ENCODE assay signal across 28 mouse cellular contexts in genomic region chr11:75557142-75557541, GRCm38 (mm10). TPM values are rescaled to one million over a fixed set of nuclear protein-coding genes. Genes with fewer than 3 reads are reported as not detected.
DNase-seq lines count a peak whose midpoint lies in the region; ATAC-seq lines count a peak whose summit lies in the region.
"Had no signal": no experiment of that assay in that cellular context is flagged by ENCODE, and none has a peak within 500 bp of the region (broad histone marks: within the 10 kb centered on the region; RNA-seq: fewer than 3 reads in every experiment).

No protein-coding gene starts in this region.

- H3K4me3 ChIP-seq in hindbrain, embryonic 10.5 days, result no peak overlapping the region
- no peak overlapping the region for H3K4me3 ChIP-seq in hindbrain, embryonic 13.5 days
- H3K4me3 ChIP-seq in embryonic facial prominence, embryonic 10.5 days, result no peak overlapping the region
- H3K4me3 ChIP-seq: embryonic facial prominence, embryonic 12.5 days; forebrain, embryonic 15.5 days; heart, embryonic 15.5 days; hindbrain, embryonic 15.5 days; layer of hippocampus, adult 2 months; limb, embryonic 13.5 days; lung, embryonic 15.5 days; myocyte; neural tube, embryonic 12.5 days had no signal

- WGBS in hindbrain, embryonic 10.5 days, result 63% methylated on average over 6 of the region's 6 CpGs
- 67% methylated on average over 6 of the region's 6 CpGs for WGBS in hindbrain, embryonic 13.5 days
- WGBS in embryonic facial prominence, embryonic 10.5 days, result 52% methylated on average over 6 of the region's 6 CpGs

- peak; percentile 4 to 6 for DNase-seq in cerebellum, adult 18-20 months
- no peak for DNase-seq in cerebellum, postnatal 25 days
- DNase-seq in hindbrain, embryonic 10.5 days (ENCODE audit: low spot score), result no peak
- peak; percentile 47 for DNase-seq in retina, postnatal 1 day
- no peak for DNase-seq in retina, embryonic 14.5 days (ENCODE audit: low spot score)
- DNase-seq in embryonic facial prominence, embryonic 10.5 days (ENCODE audit: low spot score), result no peak
- DNase-seq in urinary bladder, postnatal 25 days (ENCODE audit: low spot score), result no peak
- DNase-seq: adrenal gland, adult 8-10 months; cerebellum, adult 8-10 months; cerebellum, postnatal 36 days; heart, postnatal 36 days; kidney, adult 8-10 months; right cerebral cortex, postnatal 14 days; thymus, adult 18-20 months had no signal

- peak overlapping the region; percentile 75 for H3K27ac ChIP-seq in hindbrain, embryonic 10.5 days
- no peak overlapping the region for H3K27ac ChIP-seq in hindbrain, embryonic 13.5 days
- peak overlapping the region; percentile 71; the same call in 1 of the 2 replicates for H3K27ac ChIP-seq in embryonic facial prominence, embryonic 10.5 days (replicated peaks)
- H3K27ac ChIP-seq: embryonic facial prominence, embryonic 12.5 days; forebrain, embryonic 15.5 days; heart, embryonic 15.5 days; hindbrain, embryonic 15.5 days; layer of hippocampus, adult 2 months; limb, embryonic 13.5 days; lung, embryonic 15.5 days; neural tube, embryonic 12.5 days had no signal

- peaks cover 9% of the 10 kb centered on the region; the same call in 1 of the 2 replicates for H3K36me3 ChIP-seq in hindbrain, embryonic 10.5 days
- peaks cover 50% of the 10 kb centered on the region for H3K36me3 ChIP-seq in hindbrain, embryonic 13.5 days
- peaks cover 7% of the 10 kb centered on the region; the same call in 1 of the 2 replicates for H3K36me3 ChIP-seq in embryonic facial prominence, embryonic 10.5 days (replicated peaks)
- H3K36me3 ChIP-seq: embryonic facial prominence, embryonic 12.5 days; heart, embryonic 15.5 days; limb, embryonic 13.5 days; lung, embryonic 15.5 days had no signal

- H3K4me1 ChIP-seq in hindbrain, embryonic 10.5 days (replicated peaks), result peaks cover 20% of the 10 kb centered on the region
- peaks cover 8% of the 10 kb centered on the region for H3K4me1 ChIP-seq in hindbrain, embryonic 13.5 days (replicated peaks)
- H3K4me1 ChIP-seq in embryonic facial prominence, embryonic 10.5 days, result peaks cover 25% of the 10 kb centered on the region

- H3K27me3 ChIP-seq in hindbrain, embryonic 10.5 days (ENCODE audit: insufficient read depth, poor library complexity, severe bottlenecking), result no peaks in the 10 kb centered on the region
- H3K27me3 ChIP-seq in hindbrain, embryonic 13.5 days, result no peaks in the 10 kb centered on the region
- no peaks in the 10 kb centered on the region for H3K27me3 ChIP-seq in embryonic facial prominence, embryonic 10.5 days (replicated peaks; ENCODE audit: low read depth, poor library complexity, severe bottlenecking)
- H3K27me3 ChIP-seq: CH12.LX; embryonic facial prominence, embryonic 12.5 days; forebrain, embryonic 15.5 days; hindbrain, embryonic 15.5 days; limb, embryonic 13.5 days; lung, embryonic 15.5 days; neural tube, embryonic 12.5 days had no signal

- H3K9ac ChIP-seq in hindbrain, embryonic 13.5 days, result no peak overlapping the region
- H3K9ac ChIP-seq: embryonic facial prominence, embryonic 12.5 days; forebrain, embryonic 15.5 days; heart, embryonic 15.5 days; hindbrain, embryonic 15.5 days; limb, embryonic 13.5 days; lung, embryonic 15.5 days; neural tube, embryonic 12.5 days had no signal

- no peak for ATAC-seq in hindbrain, embryonic 13.5 days (ENCODE audit: low FRiP score)
- ATAC-seq: forebrain, embryonic 15.5 days; inflammation-experienced regulatory T-cells, adult 6 months had no signal

- H3K9me3 ChIP-seq in hindbrain, embryonic 10.5 days, result 0 out of 2 replicates have a peak, but pooled peaks cover 2% of the 10 kb centered on the region
- H3K9me3 ChIP-seq in hindbrain, embryonic 13.5 days, result no peaks in the 10 kb centered on the region
- H3K9me3 ChIP-seq in embryonic facial prominence, embryonic 10.5 days, result 0 out of 2 replicates have a peak, but pooled peaks cover 5% of the 10 kb centered on the region
- H3K9me3 ChIP-seq: embryonic facial prominence, embryonic 12.5 days; forebrain, embryonic 15.5 days; heart, embryonic 15.5 days; hindbrain, embryonic 15.5 days; lung, embryonic 15.5 days; neural tube, embryonic 12.5 days had no signal

- H3K4me2 ChIP-seq in hindbrain, embryonic 13.5 days, result no peak overlapping the region
- H3K4me2 ChIP-seq: embryonic facial prominence, embryonic 12.5 days; forebrain, embryonic 15.5 days; heart, embryonic 15.5 days; hindbrain, embryonic 15.5 days; limb, embryonic 13.5 days; liver, embryonic 11.5 days; lung, embryonic 15.5 days; midbrain, embryonic 11.5 days; neural tube, embryonic 12.5 days had no signal

RNA-seq across cellular contexts. Expression of gene Slc43a2, which starts 25.6 kb away (rescaled TPM):
- 5.2 and 7.1 TPM in 2 replicates for polyA plus RNA-seq in hindbrain, embryonic 10.5 days (2016; fragmentation: Nextera tagmentation; extraction: Ambion mirVana)
- polyA plus RNA-seq in hindbrain, embryonic 13.5 days (2015; fragmentation: Nextera tagmentation; extraction: Ambion mirVana), result 19.7 and 21.0 TPM in 2 replicates
- 5.1 and 5.6 TPM in 2 replicates for polyA plus RNA-seq in embryonic facial prominence, embryonic 10.5 days (2016; fragmentation: Nextera tagmentation; extraction: Ambion mirVana)

RNA-seq across cellular contexts. Expression of gene Pitpna, which starts 30.8 kb away (rescaled TPM):
- polyA plus RNA-seq in hindbrain, embryonic 10.5 days (2016; fragmentation: Nextera tagmentation; extraction: Ambion mirVana), result 68.8 and 80.6 TPM in 2 replicates
- polyA plus RNA-seq in hindbrain, embryonic 13.5 days (2015; fragmentation: Nextera tagmentation; extraction: Ambion mirVana), result 94.8 and 101 TPM in 2 replicates
- 61.5 TPM in 2 replicates for polyA plus RNA-seq in embryonic facial prominence, embryonic 10.5 days (2016; fragmentation: Nextera tagmentation; extraction: Ambion mirVana)

RNA-seq across cellular contexts. Expression of gene Scarf1, which starts 43.8 kb away (rescaled TPM):
- 4.9 and 6.4 TPM in 2 replicates for polyA plus RNA-seq in hindbrain, embryonic 10.5 days (2016; fragmentation: Nextera tagmentation; extraction: Ambion mirVana)
- polyA plus RNA-seq in hindbrain, embryonic 13.5 days (2015; fragmentation: Nextera tagmentation; extraction: Ambion mirVana), result 4.6 and 4.8 TPM in 2 replicates
- 4.8 and 5.1 TPM in 2 replicates for polyA plus RNA-seq in embryonic facial prominence, embryonic 10.5 days (2016; fragmentation: Nextera tagmentation; extraction: Ambion mirVana)

RNA-seq across cellular contexts. Expression of gene Rilp, which starts 47.2 kb away (rescaled TPM):
- polyA plus RNA-seq in hindbrain, embryonic 10.5 days (2016; fragmentation: Nextera tagmentation; extraction: Ambion mirVana), result 0.35 and 0.65 TPM in 2 replicates
- 1.4 and 1.5 TPM in 2 replicates for polyA plus RNA-seq in hindbrain, embryonic 13.5 days (2015; fragmentation: Nextera tagmentation; extraction: Ambion mirVana)
- polyA plus RNA-seq in embryonic facial prominence, embryonic 10.5 days (2016; fragmentation: Nextera tagmentation; extraction: Ambion mirVana), result 0.17 and 0.23 TPM in 2 replicates
- polyA plus RNA-seq: inflammation-experienced regulatory T-cells, adult 6 months had no signal

Comparison
In these comparisons a context has a peak if more than half of its experiments do, and no peak if none do; other contexts are left out.
1. DNase-seq: peak in cerebellum, adult 18-20 months (2 of 2) and retina, postnatal 1 day (single experiment); none in cerebellum, postnatal 25 days (0 of 2), hindbrain, embryonic 10.5 days (single experiment), retina, embryonic 14.5 days (single experiment), embryonic facial prominence, embryonic 10.5 days (single experiment) and urinary bladder, postnatal 25 days (single experiment).